Mouse (Mus musculus): ENCODE data around the gene Msmp.

DNA sequence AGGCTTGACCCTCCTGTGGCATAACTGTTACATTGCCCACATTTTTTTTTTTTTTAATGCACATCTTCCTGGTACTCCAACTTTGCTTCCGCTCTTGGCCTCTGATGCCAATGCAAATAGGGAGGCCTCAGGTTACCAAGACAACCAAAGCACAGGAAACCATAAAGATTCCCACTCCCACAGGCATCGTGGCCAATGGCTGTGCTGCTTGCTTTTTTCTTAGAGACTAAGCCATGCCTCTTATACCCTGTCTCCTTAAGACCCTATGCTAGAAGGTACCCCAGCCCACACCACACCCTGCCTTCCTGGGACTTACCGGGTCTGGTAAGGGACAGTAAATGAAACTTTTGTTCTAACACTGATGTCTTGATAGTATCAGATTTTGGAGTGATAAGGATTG lies 9.2 kb upstream of the Msmp start:
- TF ChIP-seq POLR2A (IDR thresholded peaks at IDR 0.05; ENCODE audit: extremely low read depth, insufficient read depth, low read length) (no peak), CTCF (IDR thresholded peaks at IDR 0.05; ENCODE audit: extremely low read depth, insufficient read depth, low read length) (no peak)
